Mouse (Mus musculus) MEL (cell line): ENCODE data around the gene St6galnac5. TPM values are rescaled to one million over a fixed set of nuclear protein-coding genes. Genes with fewer than 3 reads are reported as not detected.

ENCODE experiments used
- DNase-seq: peaks from one replicate; pipeline ENCODE4 v3.0.0; 2011; ENCODE audit warnings: low read depth, low spot score
- H3K27ac ChIP-seq: 2 replicates; pipeline ENCODE4 v1.5.1; 2012; ENCODE audit warnings: low read depth, mild to moderate bottlenecking, control low read depth, low read length, moderate library complexity; ENCODE audit not compliant: control insufficient read depth
- H3K27me3 ChIP-seq, 2 experiments: fragments of 150-350 bp in 1 of 2; sonication (generic) in 1 of 2; 2 replicates each; pipeline ENCODE4 v1.6.1; 2012; ENCODE audit warnings: low read length in 2 of 2, mild to moderate bottlenecking in 2 of 2, improper control_type of control experiment in 1 of 2, moderate library complexity in 1 of 2; ENCODE audit not compliant: insufficient read depth in 2 of 2, control insufficient read depth in 1 of 2
- H3K36me3 ChIP-seq, 2 experiments: 2 replicates each; pipeline ENCODE4 v1.6.1; 2012 to 2014; ENCODE audit warnings: low read length in 2 of 2, improper control_type of control experiment in 1 of 2, inconsistent platforms in 1 of 2, mild to moderate bottlenecking in 1 of 2; ENCODE audit not compliant: insufficient read depth in 2 of 2, control insufficient read depth in 1 of 2
- H3K4me1 ChIP-seq, 2 experiments: fragments of 150-350 bp in 1 of 2; sonication (generic) in 1 of 2; 2 replicates each; pipeline ENCODE4 v1.6.1; 2012; ENCODE audit warnings: low read length in 2 of 2, improper control_type of control experiment in 1 of 2, mild to moderate bottlenecking in 1 of 2; ENCODE audit not compliant: insufficient read depth in 2 of 2, control insufficient read depth in 1 of 2
- H3K4me3 ChIP-seq, 2 experiments: fragments of 150-350 bp in 1 of 2; sonication (generic) in 1 of 2; 2 replicates each; pipeline ENCODE4 v1.5.1; 2012; ENCODE audit warnings: low read depth in 2 of 2, low read length in 2 of 2, mild to moderate bottlenecking in 2 of 2, moderate library complexity in 2 of 2, control low read depth in 1 of 2, improper control_type of control experiment in 1 of 2; ENCODE audit not compliant: control insufficient read depth in 1 of 2, insufficient read depth in 1 of 2
- H3K79me2 ChIP-seq: 2 replicates; pipeline ENCODE4 v1.6.1; 2012; ENCODE audit warnings: mild to moderate bottlenecking, low read length, moderate library complexity; ENCODE audit not compliant: control insufficient read depth, poor library complexity, insufficient read depth
- H3K9ac ChIP-seq: 2 replicates; pipeline ENCODE4 v1.6.1; 2012; ENCODE audit warnings: low read depth, mild to moderate bottlenecking, control low read depth, low read length, moderate library complexity; ENCODE audit not compliant: control insufficient read depth, poor library complexity, severe bottlenecking
- H3K9me3 ChIP-seq: fragments of 150-350 bp; sonication (generic); replicated peaks from 2 replicates; pipeline ENCODE4 v1.6.1; 2012; ENCODE audit warnings: mild to moderate bottlenecking, low read length, improper control_type of control experiment, moderate library complexity; ENCODE audit not compliant: insufficient read depth
- BHLHE40 ChIP-seq: IDR thresholded peaks from 2 replicates; pipeline ENCODE4 v1.6.1; 2012; ENCODE audit warnings: low read depth, mild to moderate bottlenecking, inconsistent platforms, low read length, improper control_type of control experiment, borderline replicate concordance
- CHD1 ChIP-seq: IDR thresholded peaks from 2 replicates; pipeline ENCODE4 v1.6.1; 2012; ENCODE audit warnings: low read depth, mild to moderate bottlenecking, inconsistent platforms, low read length, improper control_type of control experiment
- CHD2 ChIP-seq: IDR thresholded peaks from 2 replicates; pipeline ENCODE4 v1.6.1; 2011; ENCODE audit warnings: low read length, improper control_type of control experiment
- CTCF ChIP-seq, 3 experiments: IDR thresholded peaks in 2 of 3; conservative IDR thresholded peaks in 1 of 3; 2 replicates each; pipeline ENCODE4 v1.5.1; 2011 to 2012; ENCODE audit warnings: low read length in 3 of 3, low read depth in 2 of 3, mild to moderate bottlenecking in 2 of 3, improper control_type of control experiment in 1 of 3, inconsistent platforms in 1 of 3, mixed read lengths in 1 of 3, moderate library complexity in 1 of 3; ENCODE audit not compliant: control insufficient read depth in 1 of 3, insufficient read depth in 1 of 3, poor library complexity in 1 of 3, severe bottlenecking in 1 of 3
- E2F4 ChIP-seq: IDR thresholded peaks from 2 replicates; pipeline ENCODE4 v1.6.1; 2011; ENCODE audit warnings: low read depth, low read length, improper control_type of control experiment, borderline replicate concordance
- EP300 ChIP-seq, 2 experiments: IDR thresholded peaks; 2 replicates each; pipeline ENCODE4 v1.6.1; 2011; ENCODE audit warnings: improper control_type of control experiment in 2 of 2, low read length in 2 of 2, low read depth in 1 of 2, mild to moderate bottlenecking in 1 of 2
- ETS1 ChIP-seq: IDR thresholded peaks from 2 replicates; pipeline ENCODE4 v1.6.1; 2012; ENCODE audit warnings: low read depth, mild to moderate bottlenecking, inconsistent platforms, low read length, improper control_type of control experiment, moderate library complexity
- GATA1 ChIP-seq: IDR thresholded peaks from 2 replicates; pipeline ENCODE4 v1.6.1; 2011; ENCODE audit warnings: low read depth, low read length, improper control_type of control experiment
- JUND ChIP-seq: IDR thresholded peaks from 2 replicates; pipeline ENCODE4 v1.6.1; 2011; ENCODE audit warnings: low read depth, mild to moderate bottlenecking, improper control_type of control experiment, low read length
- KAT2A ChIP-seq: conservative IDR thresholded peaks from 2 replicates; pipeline ENCODE4 v1.6.1; 2012; ENCODE audit warnings: low read depth, low read length, improper control_type of control experiment, inconsistent platforms
- MAX ChIP-seq: IDR thresholded peaks from 2 replicates; pipeline ENCODE4 v1.6.1; 2011; ENCODE audit warnings: low read length, improper control_type of control experiment
- MAZ ChIP-seq: IDR thresholded peaks from 2 replicates; pipeline ENCODE4 v1.6.1; 2012; ENCODE audit warnings: low read depth, mild to moderate bottlenecking, inconsistent platforms, low read length, improper control_type of control experiment
- MEF2A ChIP-seq: IDR thresholded peaks from 2 replicates; pipeline ENCODE4 v1.6.1; 2014; ENCODE audit warnings: low read depth, mild to moderate bottlenecking, inconsistent platforms, low read length, improper control_type of control experiment; ENCODE audit not compliant: poor library complexity, insufficient replicate concordance, severe bottlenecking; ENCODE audit errors: extremely low read depth
- MYB ChIP-seq: IDR thresholded peaks from 2 replicates; pipeline ENCODE4 v1.6.1; 2011; ENCODE audit warnings: mild to moderate bottlenecking, low read depth, low read length, improper control_type of control experiment
- MYC ChIP-seq: IDR thresholded peaks from 2 replicates; pipeline ENCODE4 v1.6.1; 2011; ENCODE audit warnings: low read depth, mild to moderate bottlenecking, low read length, improper control_type of control experiment, moderate library complexity
- POLR2A ChIP-seq, 2 experiments: IDR thresholded peaks; 2 replicates each; pipeline ENCODE4 v1.6.1; 2011 to 2012; ENCODE audit warnings: low read length in 2 of 2, mild to moderate bottlenecking in 2 of 2, control low read depth in 1 of 2, improper control_type of control experiment in 1 of 2, low read depth in 1 of 2, moderate library complexity in 1 of 2; ENCODE audit not compliant: control insufficient read depth in 1 of 2, insufficient read depth in 1 of 2, poor library complexity in 1 of 2
- RAD21 ChIP-seq: IDR thresholded peaks from 2 replicates; pipeline ENCODE4 v1.6.1; 2011; ENCODE audit warnings: mild to moderate bottlenecking, low read depth, low read length, improper control_type of control experiment
- RCOR1 ChIP-seq: IDR thresholded peaks from 2 replicates; pipeline ENCODE4 v1.6.1; 2012; ENCODE audit warnings: low read depth, mild to moderate bottlenecking, inconsistent platforms, low read length, improper control_type of control experiment
- SIN3A ChIP-seq: IDR thresholded peaks from 2 replicates; pipeline ENCODE4 v1.6.1; 2012; ENCODE audit warnings: low read length, improper control_type of control experiment, inconsistent platforms
- TAL1 ChIP-seq: IDR thresholded peaks from 2 replicates; pipeline ENCODE4 v1.6.1; 2012; ENCODE audit warnings: mild to moderate bottlenecking, inconsistent platforms, low read length, moderate library complexity, mixed read lengths
- TBP ChIP-seq: IDR thresholded peaks from 2 replicates; pipeline ENCODE4 v1.8.0; 2011; ENCODE audit warnings: low read depth, low read length, improper control_type of control experiment
- TCF12 ChIP-seq: IDR thresholded peaks from 2 replicates; pipeline ENCODE4 v1.6.1; 2014; ENCODE audit warnings: low read depth, mild to moderate bottlenecking, inconsistent platforms, low read length, improper control_type of control experiment, moderate library complexity
- ZC3H11A ChIP-seq: IDR thresholded peaks from 2 replicates; pipeline ENCODE4 v1.6.1; 2012; ENCODE audit warnings: low read depth, mild to moderate bottlenecking, inconsistent platforms, low read length, improper control_type of control experiment
- ZMIZ1 ChIP-seq: IDR thresholded peaks from 2 replicates; pipeline ENCODE4 v1.6.1; 2012; ENCODE audit warnings: low read depth, mild to moderate bottlenecking, inconsistent platforms, low read length, improper control_type of control experiment, moderate library complexity
- polyA plus RNA-seq, 2 experiments: library from polyadenylated mRNA; stranded (reverse) in 1 of 2; unstranded in 1 of 2; fragments of >175 nt in 1 of 2; fragments of >200 nt in 1 of 2; gene quantifications; 2 replicates each; pipeline versions ENCODE4 v1.2.1 to v1.2.4; 2012; ENCODE audit warnings: low replicate concordance in 2 of 2, low read depth in 1 of 2; ENCODE audit not compliant: insufficient read length in 2 of 2, insufficient read depth in 1 of 2, missing spikeins in 1 of 2
- total RNA-seq: library from RNA; depleted of rRNA; stranded (reverse); fragments of 300-350 nt; gene quantifications from 2 replicates; pipeline ENCODE4 v1.2.3, GENCODE M21; 2012

St6galnac5 gene
- total and polyA plus RNA-seq, 3 experiments = not detected

DNA sequence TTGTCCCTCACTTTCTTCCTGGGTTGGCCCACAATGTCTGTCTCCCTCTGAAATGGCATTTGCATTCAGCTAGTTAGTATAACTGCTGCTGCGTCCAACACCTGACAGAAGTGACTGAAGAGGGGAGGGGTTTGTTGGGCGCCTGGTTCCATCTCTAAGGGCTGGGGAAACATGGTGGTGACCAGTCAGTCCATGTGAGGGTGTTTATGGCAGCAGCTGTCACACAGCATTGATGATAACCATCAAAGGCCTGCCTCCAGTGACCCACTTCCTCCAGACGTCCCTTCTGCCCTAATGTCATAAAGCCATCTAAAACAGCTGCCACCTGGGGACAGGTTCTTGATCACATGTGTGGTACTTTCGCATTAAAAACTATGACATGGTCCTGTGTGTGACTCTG lies 55.9 kb downstream of the St6galnac5 start (continued):
- no peak for TF ChIP-seq CTCF (IDR thresholded peaks at IDR 0.05 in 2 of 3, conservative IDR thresholded peaks at IDR 0.05 in 1 of 3; ENCODE audit: control insufficient read depth in 1 of 3, insufficient read depth in 1 of 3, low read depth in 2 of 3, low read length in 3 of 3, poor library complexity in 1 of 3, severe bottlenecking in 1 of 3)

DNA sequence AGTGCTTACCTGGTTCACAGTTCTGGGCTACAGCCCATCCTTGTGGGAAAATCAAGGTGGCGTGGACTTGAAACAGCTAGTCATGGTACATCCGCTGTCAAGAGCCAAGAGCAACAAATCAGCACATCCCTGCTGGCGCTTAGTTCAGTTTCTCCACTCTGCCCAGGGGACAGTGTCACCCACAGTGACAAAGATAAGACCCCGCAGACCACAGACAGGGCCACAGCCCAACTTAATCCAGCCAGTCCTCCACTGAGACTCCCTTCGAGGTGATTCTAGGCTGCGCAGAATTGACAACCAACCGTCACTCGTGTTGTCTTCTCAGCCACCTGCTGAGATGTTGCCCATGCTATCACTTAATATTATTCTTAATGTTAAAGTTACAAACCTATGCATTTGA lies 56.7 kb downstream of the St6galnac5 start:
- H3K4me1 ChIP-seq = peaks cover 2 to 39% of the 10 kb centered on the region in 2 experiments
- peak; percentile 64 for DNase-seq
- H3K4me3 ChIP-seq = no peak overlapping the region
- H3K27me3 ChIP-seq = no peaks in the 10 kb centered on the region
- H3K27ac ChIP-seq = no peak overlapping the region
- H3K9ac ChIP-seq = no peak overlapping the region
- no peaks in the 10 kb centered on the region for H3K9me3 ChIP-seq
- peaks cover 6% of the 10 kb centered on the region; the same call in 1 of the 2 replicates for H3K79me2 ChIP-seq
- peaks cover 0 to 30% of the 10 kb centered on the region in 2 experiments; a peak in 2 of 4 replicates for H3K36me3 ChIP-seq
- TF ChIP-seq RCOR1 (peak; percentile 94), GATA1 (peak; percentile 60; the same call in 1 of the 2 replicates), EP300 (IDR thresholded peaks at IDR 0.05; ENCODE audit: low read depth in 1 of 2, low read length in 2 of 2) (peak; percentile 50 to 71; a peak in 3 of 4 replicates), ZC3H11A (no peak), SIN3A (0 out of 2 replicates have a peak, but pooled peaks have one; percentile 1), MYC (no peak), MAZ (no peak), ETS1 (peak; percentile 21; the same call in 1 of the 2 replicates), TCF12 (0 out of 2 replicates have a peak, but pooled peaks have one; percentile 40), TAL1 (peak; percentile 45), BHLHE40 (0 out of 2 replicates have a peak, but pooled peaks have one; percentile 14), TBP (no peak)

- Histone ChIP-seq H3K4me1 (peaks cover 0 to 31% of the 10 kb centered on the region in 2 experiments; a peak in 3 of 4 replicates), H3K36me3 (peaks cover 0 to 26% of the 10 kb centered on the region in 2 experiments; a peak in 2 of 4 replicates), H3K4me3 (no peak overlapping the region), H3K9me3 (no peaks in the 10 kb centered on the region), H3K27ac (no peak overlapping the region), H3K79me2 (no peaks in the 10 kb centered on the region), H3K9ac (no peak overlapping the region), H3K27me3 (no peaks in the 10 kb centered on the region; a peak in 1 of 4 replicates)
- TF ChIP-seq ZMIZ1 (no peak), JUND (no peak), ETS1 (no peak), MAX (no peak), TAL1 (no peak), ZC3H11A (no peak), POLR2A (IDR thresholded peaks at IDR 0.05; ENCODE audit: control insufficient read depth in 1 of 2, insufficient read depth in 1 of 2, low read depth in 1 of 2, low read length in 2 of 2, poor library complexity in 1 of 2) (no peak), BHLHE40 (no peak), MAZ (no peak), CHD1 (no peak), E2F4 (no peak), KAT2A (no peak), MEF2A (no peak), GATA1 (no peak), MYB (no peak), TBP (no peak), MYC (no peak), RAD21 (no peak), CHD2 (no peak)
- no peak for DNase-seq
These were observed 58.5 kb downstream of the St6galnac5 start for GRCm38 (mm10) chr3:152923530-152923929.
